Mouse (Mus musculus) liver, embryonic 13.5 days (tissue): ENCODE measurements around the gene H2-Q10. TPM values are rescaled to one million over a fixed set of nuclear protein-coding genes. Genes with fewer than 3 reads are reported as not detected.
"Not testable (repeated sequence)": the region's sequence is repeated elsewhere in the genome, so short reads cannot be mapped to it uniquely, and the experiment has no call there.

Source experiments
- ATAC-seq: fragments of 200-750 bp; cut with Nextera tagmentation; 2 replicates; pipeline ENCODE4 v1.8.0; 2017; ENCODE audit warnings: low read depth, mild to moderate bottlenecking, moderate number of reproducible peaks, moderate library complexity
- DNase-seq: peaks from one replicate; pipeline ENCODE4 v3.0.0; 2022
- H3K27ac ChIP-seq: fragments of 300-500 bp; sonication (generic); 2 replicates; pipeline ENCODE4 v1.5.1; 2015; ENCODE audit warnings: moderate library complexity, mild to moderate bottlenecking, inconsistent platforms
- H3K27me3 ChIP-seq: fragments of 300-500 bp; sonication (generic); 2 replicates; pipeline ENCODE4 v1.6.1; 2015; ENCODE audit warnings: mild to moderate bottlenecking, inconsistent platforms
- H3K36me3 ChIP-seq: fragments of 300-500 bp; sonication (generic); 2 replicates; pipeline ENCODE4 v1.6.1; 2015; ENCODE audit warnings: mild to moderate bottlenecking, inconsistent platforms
- H3K4me1 ChIP-seq: fragments of 300-500 bp; sonication (generic); replicated peaks from 2 replicates; pipeline ENCODE4 v1.6.1; 2015; ENCODE audit warnings: inconsistent platforms
- H3K4me2 ChIP-seq: fragments of 300-500 bp; sonication (generic); 2 replicates; pipeline ENCODE4 v1.6.1; 2015; ENCODE audit warnings: inconsistent platforms, mild to moderate bottlenecking, moderate library complexity
- H3K4me3 ChIP-seq: fragments of 300-500 bp; sonication (generic); replicated peaks from 2 replicates; pipeline ENCODE4 v1.5.1; 2015; ENCODE audit warnings: mild to moderate bottlenecking, inconsistent platforms
- H3K9ac ChIP-seq: fragments of 300-500 bp; sonication (generic); 2 replicates; pipeline ENCODE4 v1.6.1; 2015; ENCODE audit warnings: mild to moderate bottlenecking, inconsistent platforms
- H3K9me3 ChIP-seq: fragments of 300-500 bp; sonication (generic); replicated peaks from 2 replicates; pipeline ENCODE4 v1.6.1; 2016; ENCODE audit warnings: inconsistent platforms
- WGBS: fragments of 180-500 bp; shearing (Covaris S2); methylation state at CpG from one replicate; pipeline ENCODE4 v1.1.7; 2015; ENCODE audit not compliant: insufficient replicate concordance; 5-methylcytosine and 5-hydroxymethylcytosine counted together
- polyA plus RNA-seq: library from polyadenylated mRNA; unstranded; fragments of >200 nt; fragmentation: Nextera tagmentation; extraction: Ambion mirVana; gene quantifications from 2 replicates; pipeline ENCODE4 v1.2.1, GENCODE M21; 2015

The H2-Q10 gene
- polyA plus RNA-seq, 1 experiment from 2014 or later = 147 TPM

- H3K9ac ChIP-seq, H3K4me1 ChIP-seq, H3K27me3 ChIP-seq, DNase-seq, H3K27ac ChIP-seq, ATAC-seq, H3K4me3 ChIP-seq, H3K4me2 ChIP-seq, H3K9me3 ChIP-seq, H3K36me3 ChIP-seq: not testable (repeated sequence)
- WGBS = 13% methylated on average over 3 of the region's 9 CpGs
These were observed 9.2 kb upstream of the H2-Q10 start for GRCm38 (mm10) chr17:35460513-35461341.

DNA sequence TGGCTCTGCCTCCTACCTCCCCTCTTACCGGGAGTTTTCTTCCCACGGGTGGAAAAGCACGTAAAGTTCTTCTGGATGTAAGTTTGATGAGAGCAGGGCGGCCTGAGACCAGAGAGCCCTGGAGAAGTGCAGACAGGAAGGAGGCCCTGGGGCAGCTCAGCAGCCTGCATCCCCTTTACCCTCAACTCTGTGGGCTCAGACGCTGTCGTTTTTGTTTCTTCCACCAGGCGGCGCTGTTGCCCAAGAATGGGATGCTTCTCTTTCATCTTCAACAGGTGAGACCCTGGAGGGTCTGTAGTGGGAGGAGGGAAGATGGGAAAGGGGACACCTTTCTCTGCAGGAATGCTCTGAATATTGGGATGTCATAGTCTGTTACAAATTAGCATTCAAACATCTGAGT lies 4.2 kb upstream of the H2-Q10 start:
- not testable (repeated sequence) for H3K27ac ChIP-seq, H3K4me2 ChIP-seq, H3K36me3 ChIP-seq, ATAC-seq, H3K4me1 ChIP-seq, H3K9ac ChIP-seq, H3K4me3 ChIP-seq, DNase-seq, H3K9me3 ChIP-seq
- WGBS = 7% methylated on average over 8 of the region's 8 CpGs
- peaks cover 23% of the 10 kb centered on the region for H3K27me3 ChIP-seq

DNA sequence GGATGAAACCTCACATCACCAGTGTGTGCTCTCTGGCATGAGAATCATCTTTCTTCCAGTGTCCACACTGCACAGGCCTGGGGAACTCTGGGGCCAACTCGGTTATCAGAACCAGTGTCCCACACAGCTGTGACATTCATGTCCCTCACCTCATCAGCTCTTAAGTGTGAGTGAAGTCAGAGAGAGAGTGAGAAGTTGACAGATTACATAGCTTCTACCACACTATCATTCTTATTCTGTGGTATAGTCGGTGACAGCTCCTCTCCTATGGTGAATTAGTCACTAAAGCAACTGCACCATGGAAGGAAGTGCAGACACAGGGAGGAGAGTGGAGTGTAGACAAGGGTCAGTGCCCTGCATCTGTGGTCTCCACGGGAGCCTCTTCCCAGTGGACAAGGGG lies 953 bp upstream of the H2-Q10 start:
- H3K9ac ChIP-seq = not testable (repeated sequence)
- WGBS = 43% methylated on average over 3 of the region's 3 CpGs

DNA sequence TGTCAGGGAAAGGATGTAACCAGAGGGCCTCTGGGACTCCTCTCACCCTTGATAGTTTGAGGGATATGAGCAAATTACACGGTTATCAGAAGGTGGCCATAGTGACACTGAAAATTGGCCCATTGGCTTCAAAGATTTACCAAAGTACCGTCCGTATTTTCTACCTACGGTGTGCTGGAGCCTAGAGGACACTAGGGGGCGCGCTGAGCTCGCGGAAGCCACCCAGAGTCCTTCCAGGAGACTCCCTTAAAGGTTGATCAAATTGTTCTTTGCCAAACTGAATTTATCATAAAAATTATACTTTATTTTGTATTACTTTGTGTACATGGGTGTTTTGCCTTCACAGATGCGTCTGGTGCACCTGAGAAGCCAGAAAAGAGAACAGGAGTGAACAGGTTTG lies 14.2 kb downstream of the H2-Q10 start:
- Histone ChIP-seq H3K4me3 (no peak overlapping the region), H3K9me3 (no peaks in the 10 kb centered on the region), H3K9ac (no peak overlapping the region), H3K27me3 (0 out of 2 replicates have a peak, but pooled peaks cover 3% of the 10 kb centered on the region), H3K27ac (no peak overlapping the region), H3K4me1 (no peaks in the 10 kb centered on the region), H3K4me2 (no peak overlapping the region), H3K36me3 (no peaks in the 10 kb centered on the region)
- ATAC-seq (no peak), DNase-seq (no peak)
- WGBS = 1% methylated on average over 9 of the region's 9 CpGs

More for the DNA sequence above, 953 bp upstream of the H2-Q10 start:
- not testable (repeated sequence) for H3K4me3 ChIP-seq, H3K4me2 ChIP-seq, H3K9me3 ChIP-seq, H3K27ac ChIP-seq, H3K4me1 ChIP-seq, DNase-seq, ATAC-seq, H3K36me3 ChIP-seq
- H3K27me3 ChIP-seq = peaks cover 29% of the 10 kb centered on the region

- H3K9ac ChIP-seq = no peak overlapping the region
- DNase-seq = no peak
- H3K4me1 ChIP-seq = no peaks in the 10 kb centered on the region
- H3K27ac ChIP-seq = no peak overlapping the region
- H3K27me3 ChIP-seq = peaks cover 3% of the 10 kb centered on the region; the same call in 1 of the 2 replicates
- H3K4me3 ChIP-seq = no peak overlapping the region
- H3K9me3 ChIP-seq = no peaks in the 10 kb centered on the region
- H3K4me2 ChIP-seq = no peak overlapping the region
- no peaks in the 10 kb centered on the region for H3K36me3 ChIP-seq
- 39% methylated on average over 4 of the region's 4 CpGs for WGBS
- no peak for ATAC-seq
These were observed 15.8 kb downstream of the H2-Q10 start for GRCm38 (mm10) chr17:35485702-35486101.

DNA sequence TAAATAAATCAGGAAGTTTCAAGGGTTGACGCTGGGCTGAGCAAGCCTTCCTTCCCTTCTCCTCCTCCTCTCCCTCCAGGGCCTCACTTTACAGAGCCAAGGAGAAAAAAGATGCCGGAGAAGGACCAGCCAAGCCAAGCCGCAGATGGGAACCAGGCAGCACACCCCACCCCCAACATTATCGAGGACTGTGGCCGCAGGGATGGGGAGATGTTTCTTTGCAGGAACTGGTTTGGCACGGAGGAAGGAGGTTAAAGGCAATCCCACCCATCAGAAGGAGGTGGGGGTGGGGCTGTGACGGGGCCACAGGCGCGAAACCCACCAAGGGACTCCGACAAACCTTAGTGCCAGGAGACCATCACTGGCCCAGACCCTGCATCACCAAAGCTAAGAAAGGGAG lies 16.8 kb downstream of the H2-Q10 start:
- H3K27ac ChIP-seq = no peak overlapping the region
- no peaks in the 10 kb centered on the region for H3K9me3 ChIP-seq
- peaks cover 3% of the 10 kb centered on the region; the same call in 1 of the 2 replicates for H3K27me3 ChIP-seq
- ATAC-seq (no peak), DNase-seq (no peak)
- no peak overlapping the region for H3K4me3 ChIP-seq
- H3K36me3 ChIP-seq = no peaks in the 10 kb centered on the region
- WGBS = 34% methylated on average over 10 of the region's 10 CpGs
- no peak overlapping the region for H3K9ac ChIP-seq
- no peak overlapping the region for H3K4me2 ChIP-seq
- no peaks in the 10 kb centered on the region for H3K4me1 ChIP-seq

GRCm38 (mm10) chr17:35488041-35488440 lies 18.2 kb downstream of the H2-Q10 start:
- Histone ChIP-seq H3K9me3 (no peaks in the 10 kb centered on the region), H3K36me3 (no peaks in the 10 kb centered on the region), H3K4me2 (no peak overlapping the region), H3K4me3 (no peak overlapping the region), H3K27me3 (peaks cover 3% of the 10 kb centered on the region; the same call in 1 of the 2 replicates), H3K4me1 (no peaks in the 10 kb centered on the region), H3K9ac (no peak overlapping the region), H3K27ac (no peak overlapping the region)
- WGBS = 61% methylated on average over 2 of the region's 2 CpGs
- DNase-seq = no peak
- no peak for ATAC-seq

GRCm38 (mm10) chr17:35490320-35490719 lies 20.4 kb downstream of the H2-Q10 start:
- ATAC-seq (no peak), DNase-seq (no peak)
- 61% methylated on average over 5 of the region's 5 CpGs for WGBS
- Histone ChIP-seq H3K9me3 (no peaks in the 10 kb centered on the region), H3K9ac (no peak overlapping the region), H3K27me3 (peaks cover 3% of the 10 kb centered on the region; the same call in 1 of the 2 replicates), H3K36me3 (no peaks in the 10 kb centered on the region), H3K4me2 (no peak overlapping the region), H3K4me1 (no peaks in the 10 kb centered on the region), H3K4me3 (no peak overlapping the region), H3K27ac (no peak overlapping the region)

- 77% methylated on average over 7 of the region's 7 CpGs for WGBS
- no peak overlapping the region for H3K4me3 ChIP-seq
- no peak for ATAC-seq
These were observed 27.2 kb downstream of the H2-Q10 start for GRCm38 (mm10) chr17:35497124-35497523.

GRCm38 (mm10) chr17:35502226-35502625 lies 32.3 kb downstream of the H2-Q10 start:
- Histone ChIP-seq H3K27ac (no peak overlapping the region), H3K4me2 (no peak overlapping the region), H3K36me3 (no peaks in the 10 kb centered on the region), H3K27me3 (peaks cover 48% of the 10 kb centered on the region), H3K4me1 (no peaks in the 10 kb centered on the region), H3K4me3 (no peak overlapping the region), H3K9me3 (no peaks in the 10 kb centered on the region), H3K9ac (no peak overlapping the region)
- ATAC-seq (no peak), DNase-seq (no peak)
- WGBS = 16% methylated on average over 6 of the region's 6 CpGs

More at GRCm38 (mm10) chr17:35497124-35497523, 27.2 kb downstream of the H2-Q10 start:
- no peaks in the 10 kb centered on the region for H3K36me3 ChIP-seq
- no peak overlapping the region for H3K4me2 ChIP-seq
- H3K27ac ChIP-seq = no peak overlapping the region
- H3K4me1 ChIP-seq = no peaks in the 10 kb centered on the region
- no peak overlapping the region for H3K9ac ChIP-seq
- H3K27me3 ChIP-seq = peaks cover 3% of the 10 kb centered on the region; the same call in 1 of the 2 replicates
- no peak for DNase-seq
- no peaks in the 10 kb centered on the region for H3K9me3 ChIP-seq

DNA sequence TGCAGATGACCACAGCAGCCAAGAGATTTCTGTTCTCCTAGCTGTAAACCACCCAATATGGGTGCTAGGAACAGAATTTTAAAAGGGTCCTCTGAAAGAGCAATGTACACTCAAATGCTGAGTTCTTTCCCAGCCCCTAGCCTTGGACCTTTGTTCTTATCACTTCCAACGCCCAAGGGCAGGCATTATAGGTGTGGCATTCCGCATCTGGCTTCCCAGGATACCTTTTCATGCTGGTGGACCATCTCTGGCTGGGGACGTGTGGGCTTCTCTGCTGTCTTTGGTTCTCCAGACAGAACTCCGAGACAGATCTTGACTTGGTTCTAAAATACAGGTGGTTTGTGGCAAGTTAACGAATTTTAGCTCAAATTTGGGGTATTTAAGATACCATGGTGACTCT lies 32.9 kb downstream of the H2-Q10 start:
- 39% methylated on average over 5 of the region's 5 CpGs for WGBS
- H3K4me3 ChIP-seq = no peak overlapping the region
- ATAC-seq (no peak), DNase-seq (no peak)
- no peak overlapping the region for H3K4me2 ChIP-seq
- no peaks in the 10 kb centered on the region for H3K4me1 ChIP-seq
- H3K9me3 ChIP-seq = no peaks in the 10 kb centered on the region
- H3K27ac ChIP-seq = no peak overlapping the region
- H3K36me3 ChIP-seq = no peaks in the 10 kb centered on the region
- no peak overlapping the region for H3K9ac ChIP-seq
- H3K27me3 ChIP-seq = peaks cover 53% of the 10 kb centered on the region

- 30% methylated on average over 5 of the region's 5 CpGs for WGBS
- no peak overlapping the region for H3K4me3 ChIP-seq
- H3K27me3 ChIP-seq = peaks cover 62% of the 10 kb centered on the region
These were observed 34.0 kb downstream of the H2-Q10 start for GRCm38 (mm10) chr17:35503849-35504248.

More at GRCm38 (mm10) chr17:35503849-35504248, 34.0 kb downstream of the H2-Q10 start:
- no peak overlapping the region for H3K27ac ChIP-seq
- no peaks in the 10 kb centered on the region for H3K4me1 ChIP-seq
- no peak overlapping the region for H3K9ac ChIP-seq
- no peak for DNase-seq
- no peak overlapping the region for H3K4me2 ChIP-seq
- ATAC-seq = no peak
- no peaks in the 10 kb centered on the region for H3K36me3 ChIP-seq
- H3K9me3 ChIP-seq = no peaks in the 10 kb centered on the region
